Mouse (Mus musculus) forebrain, embryonic 13.5 days (tissue): ENCODE results near the gene Matn4. TPM values are rescaled to one million over a fixed set of nuclear protein-coding genes. Genes with fewer than 3 reads are reported as not detected.
A peak's percentile ranks its signal among the peaks of the same experiment; 100 is the strongest.

ENCODE experiments used
- ATAC-seq: fragments of 200-750 bp; cut with Nextera tagmentation; 2 replicates; pipeline ENCODE4 v1.8.0; 2017
- H3K27ac ChIP-seq: fragments of 300-500 bp; sonication (generic); 2 replicates; pipeline ENCODE4 v1.5.1; 2015; ENCODE audit warnings: inconsistent platforms, mild to moderate bottlenecking, moderate library complexity
- H3K27me3 ChIP-seq: fragments of 300-500 bp; sonication (generic); 2 replicates; pipeline ENCODE4 v1.6.1; 2015; ENCODE audit warnings: mild to moderate bottlenecking, inconsistent platforms
- H3K36me3 ChIP-seq: fragments of 300-500 bp; sonication (generic); 2 replicates; pipeline ENCODE4 v1.6.1; 2015; ENCODE audit warnings: mild to moderate bottlenecking, inconsistent platforms; ENCODE audit not compliant: poor library complexity, severe bottlenecking
- H3K4me1 ChIP-seq: fragments of 300-500 bp; sonication (generic); 2 replicates; pipeline ENCODE4 v1.6.1; 2015; ENCODE audit warnings: inconsistent platforms
- H3K4me2 ChIP-seq: fragments of 300-500 bp; sonication (generic); 2 replicates; pipeline ENCODE4 v1.6.1; 2015; ENCODE audit warnings: inconsistent platforms, mild to moderate bottlenecking, moderate library complexity
- H3K4me3 ChIP-seq: fragments of 300-500 bp; sonication (generic); 2 replicates; pipeline ENCODE4 v1.5.1; 2015; ENCODE audit warnings: mild to moderate bottlenecking, inconsistent platforms
- H3K9ac ChIP-seq: fragments of 300-500 bp; sonication (generic); 2 replicates; pipeline ENCODE4 v1.6.1; 2015; ENCODE audit warnings: mild to moderate bottlenecking, inconsistent platforms
- H3K9me3 ChIP-seq: fragments of 300-500 bp; sonication (generic); replicated peaks from 2 replicates; pipeline ENCODE4 v1.6.1; 2016; ENCODE audit warnings: inconsistent platforms
- WGBS: fragments of 180-500 bp; shearing (Covaris S2); methylation state at CpG from one replicate; pipeline ENCODE4 v1.1.7; 2015; 5-methylcytosine and 5-hydroxymethylcytosine counted together
- polyA plus RNA-seq: library from polyadenylated mRNA; unstranded; fragments of >200 nt; fragmentation: Nextera tagmentation; extraction: Ambion mirVana; gene quantifications from 2 replicates; pipeline ENCODE4 v1.2.1, GENCODE M21; 2015

Matn4 gene
- polyA plus RNA-seq, 1 experiment from 2014 or later, result 0.15 TPM

DNA sequence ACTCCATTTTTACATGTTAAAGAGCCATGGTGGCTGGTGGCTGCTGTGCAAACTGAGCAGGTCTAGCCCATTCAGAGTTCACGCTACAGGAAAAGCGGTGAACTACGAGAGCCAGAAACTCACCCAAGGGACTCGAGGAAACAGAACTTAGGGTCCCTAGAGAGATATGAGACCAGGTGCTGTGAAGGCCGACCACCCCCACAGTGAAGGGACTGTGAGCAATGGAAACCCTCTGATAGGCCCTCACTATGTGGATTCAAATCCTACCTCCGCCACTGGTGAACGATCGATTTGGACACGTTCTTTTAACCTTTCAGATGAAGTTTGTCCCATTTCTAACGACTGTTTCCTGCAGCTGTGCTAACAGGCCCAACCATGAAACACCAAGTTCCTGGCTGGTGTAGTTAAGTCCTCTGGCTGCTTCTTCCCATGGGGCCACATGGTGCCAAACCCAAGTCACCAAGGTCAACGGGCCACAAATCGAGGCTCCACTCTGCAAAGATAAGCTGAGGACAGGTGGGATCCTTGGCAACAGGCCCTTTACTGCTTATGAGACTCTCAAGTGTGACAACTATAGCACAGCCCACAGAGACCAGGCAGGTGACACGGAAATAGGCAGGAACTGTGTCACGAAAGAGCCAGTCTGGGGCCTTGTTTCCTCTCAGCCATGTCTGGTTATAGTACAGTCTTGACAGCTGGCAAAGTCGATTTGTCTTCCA, 17.9 kb upstream of the Matn4 start:
- Histone ChIP-seq H3K27me3 (no peaks in the 10 kb centered on the region; the same call in 1 of the 2 replicates), H3K4me3 (no peak overlapping the region), H3K9me3 (no peaks in the 10 kb centered on the region), H3K4me1 (no peaks in the 10 kb centered on the region), H3K4me2 (no peak overlapping the region), H3K27ac (no peak overlapping the region), H3K9ac (no peak overlapping the region), H3K36me3 (no peaks in the 10 kb centered on the region)
- 88% methylated on average over 15 of the region's 15 CpGs for WGBS
- ATAC-seq, result no peak

GRCm38 (mm10) chr2:164421979-164422378, 17.0 kb upstream of the Matn4 start:
- WGBS, result 88% methylated on average over 8 of the region's 8 CpGs
- ATAC-seq, result no peak
- Histone ChIP-seq H3K9ac (no peak overlapping the region), H3K4me1 (no peaks in the 10 kb centered on the region), H3K9me3 (no peaks in the 10 kb centered on the region), H3K27ac (no peak overlapping the region), H3K27me3 (no peaks in the 10 kb centered on the region; the same call in 1 of the 2 replicates), H3K36me3 (no peaks in the 10 kb centered on the region), H3K4me2 (no peak overlapping the region), H3K4me3 (no peak overlapping the region)

- no peak overlapping the region for H3K4me3 ChIP-seq
- no peak overlapping the region for H3K9ac ChIP-seq
- no peak overlapping the region for H3K27ac ChIP-seq
- H3K4me1 ChIP-seq, result no peaks in the 10 kb centered on the region
- H3K27me3 ChIP-seq, result no peaks in the 10 kb centered on the region; the same call in 1 of the 2 replicates
- 89% methylated on average over 7 of the region's 7 CpGs for WGBS
- H3K9me3 ChIP-seq, result no peaks in the 10 kb centered on the region
- no peaks in the 10 kb centered on the region for H3K36me3 ChIP-seq
- no peak overlapping the region for H3K4me2 ChIP-seq
- ATAC-seq, result no peak
Observed at GRCm38 (mm10) chr2:164421306-164421705, 16.3 kb upstream of the Matn4 start.

DNA sequence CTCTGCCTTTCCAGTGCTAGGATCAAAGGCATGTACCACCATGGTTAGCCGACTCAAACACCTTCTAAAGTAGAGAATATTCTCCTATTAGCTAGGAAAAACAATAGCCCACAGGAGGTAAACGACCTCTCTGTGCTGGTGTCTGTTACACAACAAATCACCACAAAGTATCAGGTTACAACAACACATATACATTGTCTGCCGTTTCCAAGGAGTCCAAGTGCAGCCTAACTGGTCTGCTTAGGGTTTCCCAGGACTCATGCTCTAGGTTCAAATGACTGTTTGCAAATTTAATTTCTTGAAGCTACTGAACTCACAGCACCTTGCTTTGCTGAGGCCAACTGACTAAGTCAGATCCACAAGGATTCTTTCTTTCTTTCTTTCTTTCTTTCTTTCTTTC, 14.5 kb upstream of the Matn4 start:
- WGBS, result 1% methylated on average over 3 of the region's 3 CpGs

DNA sequence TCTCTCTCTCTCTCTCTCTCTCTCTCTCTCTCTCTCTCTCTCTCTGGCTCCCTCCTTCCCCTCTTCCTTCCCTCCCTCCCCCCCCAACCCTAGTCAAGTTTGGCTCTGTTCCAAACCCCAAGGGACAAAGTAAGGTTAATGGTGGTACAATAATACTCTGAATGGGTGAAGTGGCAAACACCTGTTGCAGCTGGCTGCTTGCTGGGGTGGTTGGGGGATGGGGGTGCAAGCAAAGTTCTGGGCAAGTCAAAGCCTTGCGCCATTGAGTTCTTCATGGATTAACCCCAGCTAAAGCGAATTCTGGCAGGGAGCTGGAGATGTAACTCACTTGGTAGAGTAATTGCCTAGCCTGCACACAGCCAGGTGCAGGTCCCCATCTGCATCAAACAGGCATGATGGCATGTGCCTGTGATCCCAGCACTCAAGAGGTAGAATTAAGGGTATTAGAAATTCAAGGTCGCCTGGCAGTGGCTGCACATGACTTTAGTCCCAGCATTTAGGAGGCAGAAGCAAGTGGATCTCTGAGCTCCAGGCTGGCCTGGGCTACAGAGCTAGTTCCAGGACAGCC, 13.4 kb upstream of the Matn4 start:
- Histone ChIP-seq H3K9me3 (no peaks in the 10 kb centered on the region), H3K4me3 (no peak overlapping the region), H3K9ac (no peak overlapping the region), H3K27me3 (peaks cover 18% of the 10 kb centered on the region), H3K27ac (no peak overlapping the region), H3K36me3 (no peaks in the 10 kb centered on the region), H3K4me1 (0 out of 2 replicates have a peak, but pooled peaks cover 5% of the 10 kb centered on the region), H3K4me2 (no peak overlapping the region)
- no peak for ATAC-seq
- WGBS, result 37% methylated on average over 3 of the region's 3 CpGs

More for the DNA sequence above, 14.5 kb upstream of the Matn4 start:
- ATAC-seq, result no peak
- Histone ChIP-seq H3K9me3 (no peaks in the 10 kb centered on the region), H3K36me3 (no peaks in the 10 kb centered on the region), H3K27ac (no peak overlapping the region), H3K4me3 (no peak overlapping the region), H3K9ac (no peak overlapping the region), H3K27me3 (peaks cover 8% of the 10 kb centered on the region), H3K4me2 (no peak overlapping the region), H3K4me1 (0 out of 2 replicates have a peak, but pooled peaks cover under 1% of the 10 kb centered on the region)

- no peaks in the 10 kb centered on the region for H3K9me3 ChIP-seq
Observed at GRCm38 (mm10) chr2:164417198-164417597, 12.2 kb upstream of the Matn4 start.

DNA sequence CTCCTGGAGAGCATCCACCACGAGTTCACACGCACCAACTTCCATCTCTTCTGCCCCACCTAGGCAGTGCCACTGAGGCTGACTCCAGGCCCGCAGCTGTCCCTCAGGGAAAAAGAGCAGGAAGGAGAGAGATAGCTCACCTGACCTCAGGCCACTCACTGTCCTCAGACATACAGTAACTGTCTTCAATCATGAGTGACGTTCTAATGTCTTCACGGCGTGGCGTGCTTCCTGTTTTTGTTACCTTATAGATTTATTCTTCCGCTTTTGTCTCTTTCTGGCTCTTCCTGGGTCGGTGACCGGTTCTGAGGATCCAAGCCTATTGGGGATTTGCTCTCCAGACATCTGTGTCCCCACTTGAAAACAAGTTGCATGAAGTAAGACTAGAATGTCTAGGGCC, 9.6 kb upstream of the Matn4 start:
- no peak overlapping the region for H3K27ac ChIP-seq
- no peaks in the 10 kb centered on the region for H3K36me3 ChIP-seq
- peak overlapping the region; percentile 45 for H3K4me2 ChIP-seq
- H3K4me1 ChIP-seq, result 0 out of 2 replicates have a peak, but pooled peaks cover 5% of the 10 kb centered on the region
- H3K9ac ChIP-seq, result no peak overlapping the region
- H3K27me3 ChIP-seq, result peaks cover 37% of the 10 kb centered on the region
- no peak for ATAC-seq
- H3K4me3 ChIP-seq, result 0 out of 2 replicates have a peak overlapping the region, but pooled peaks have one; percentile 15
- 78% methylated on average over 10 of the region's 10 CpGs for WGBS
- H3K9me3 ChIP-seq, result no peaks in the 10 kb centered on the region

More at GRCm38 (mm10) chr2:164417198-164417597, 12.2 kb upstream of the Matn4 start:
- no peak overlapping the region for H3K27ac ChIP-seq
- no peaks in the 10 kb centered on the region for H3K36me3 ChIP-seq
- 0 out of 2 replicates have a peak, but pooled peaks cover 5% of the 10 kb centered on the region for H3K4me1 ChIP-seq
- WGBS, result 2% methylated on average over 2 of the region's 2 CpGs
- no peak for ATAC-seq
- H3K27me3 ChIP-seq, result peaks cover 21% of the 10 kb centered on the region
- H3K4me2 ChIP-seq, result no peak overlapping the region
- no peak overlapping the region for H3K4me3 ChIP-seq
- H3K9ac ChIP-seq, result no peak overlapping the region

DNA sequence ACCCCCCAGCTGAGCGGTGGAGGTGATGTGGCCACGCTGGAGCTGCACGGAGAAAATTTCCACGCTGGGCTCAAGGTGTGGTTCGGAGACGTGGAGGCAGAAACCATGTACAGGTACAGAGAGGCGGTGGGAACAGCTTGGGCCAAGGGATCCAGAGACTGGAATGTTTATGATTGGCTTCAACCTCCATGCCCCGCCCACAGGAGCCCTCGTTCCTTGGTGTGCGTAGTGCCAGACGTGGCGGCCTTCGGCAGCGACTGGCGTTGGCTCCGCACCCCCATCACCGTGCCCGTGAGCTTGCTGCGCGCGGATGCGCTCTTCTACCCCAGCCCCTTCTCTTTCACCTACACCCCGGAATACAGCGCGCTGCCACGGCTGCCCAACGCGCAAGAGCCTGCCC, 9.2 kb upstream of the Matn4 start:
- H3K4me1 ChIP-seq, result 0 out of 2 replicates have a peak, but pooled peaks cover 5% of the 10 kb centered on the region
- ATAC-seq, result no peak
- peak overlapping the region; percentile 45 for H3K4me2 ChIP-seq
- H3K36me3 ChIP-seq, result no peaks in the 10 kb centered on the region
- H3K4me3 ChIP-seq, result peak overlapping the region; percentile 15; the same call in 1 of the 2 replicates
- H3K9me3 ChIP-seq, result no peaks in the 10 kb centered on the region
- H3K9ac ChIP-seq, result peak overlapping the region; percentile 4; the same call in 1 of the 2 replicates
- H3K27ac ChIP-seq, result no peak overlapping the region
- H3K27me3 ChIP-seq, result peaks cover 41% of the 10 kb centered on the region
- 24% methylated on average over 28 of the region's 28 CpGs for WGBS

DNA sequence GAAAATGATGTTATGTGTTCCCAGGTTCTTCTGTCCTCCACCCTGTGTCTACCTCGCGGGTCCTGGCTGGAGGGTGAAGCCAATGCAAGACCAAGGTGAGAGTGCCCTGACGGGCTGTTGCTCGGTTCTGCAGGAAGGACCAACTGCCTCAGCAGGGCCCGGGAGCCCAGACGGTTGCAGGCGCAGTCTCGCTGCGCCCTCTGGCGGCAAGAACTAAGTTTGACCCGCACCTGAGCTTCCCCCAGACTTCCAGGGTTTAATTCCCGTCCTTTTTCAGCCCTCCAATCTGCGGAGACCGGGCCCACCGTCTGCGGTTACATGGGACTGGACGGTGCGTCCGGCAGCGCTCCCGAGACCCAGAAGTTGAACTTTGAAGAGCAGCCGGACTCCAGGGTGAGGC, 2.7 kb upstream of the Matn4 start:
- H3K4me1 ChIP-seq, result peaks cover 11% of the 10 kb centered on the region
- no peaks in the 10 kb centered on the region for H3K9me3 ChIP-seq
- no peak overlapping the region for H3K9ac ChIP-seq
- peaks cover 88% of the 10 kb centered on the region for H3K27me3 ChIP-seq
- H3K4me3 ChIP-seq, result no peak overlapping the region
- peak; percentile 61; the same call in 1 of the 2 replicates for ATAC-seq
- WGBS, result under 1% methylated on average over 22 of the region's 22 CpGs
- H3K27ac ChIP-seq, result no peak overlapping the region
- no peaks in the 10 kb centered on the region for H3K36me3 ChIP-seq
- no peak overlapping the region for H3K4me2 ChIP-seq

DNA sequence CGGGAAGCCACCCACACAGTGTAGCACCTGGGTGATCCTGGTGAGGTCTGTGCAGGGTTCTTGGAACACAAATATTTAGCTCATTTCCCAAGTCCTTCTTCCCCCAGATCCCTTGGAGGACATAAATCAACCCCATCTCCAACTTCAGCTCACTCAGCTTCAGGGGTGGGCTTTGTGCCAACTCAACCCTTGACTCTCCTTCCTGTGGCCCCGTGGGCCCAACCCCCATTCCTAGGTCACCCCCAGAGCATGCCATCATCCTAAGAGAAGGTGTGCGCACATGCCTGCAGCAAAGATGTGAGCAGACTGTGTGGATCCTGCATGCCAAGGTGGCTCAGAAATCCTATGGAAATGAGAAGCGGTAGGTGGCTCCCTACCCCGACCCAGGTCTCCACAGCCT, 559 bp upstream of the Matn4 start:
- no peaks in the 10 kb centered on the region for H3K9me3 ChIP-seq
- H3K4me3 ChIP-seq, result no peak overlapping the region
- no peak overlapping the region for H3K4me2 ChIP-seq
- no peak for ATAC-seq
- no peaks in the 10 kb centered on the region for H3K36me3 ChIP-seq
- H3K4me1 ChIP-seq, result peaks cover 11% of the 10 kb centered on the region
- H3K27ac ChIP-seq, result no peak overlapping the region
- 37% methylated on average over 5 of the region's 5 CpGs for WGBS
- H3K9ac ChIP-seq, result no peak overlapping the region
- peaks cover 99% of the 10 kb centered on the region for H3K27me3 ChIP-seq

- no peak for ATAC-seq
- Histone ChIP-seq H3K9ac (peak overlapping the region; percentile 12; the same call in 1 of the 2 replicates), H3K36me3 (no peaks in the 10 kb centered on the region), H3K4me3 (peak overlapping the region; percentile 26), H3K27ac (no peak overlapping the region), H3K4me2 (peak overlapping the region; percentile 54), H3K27me3 (peaks cover 99% of the 10 kb centered on the region), H3K4me1 (peaks cover 11% of the 10 kb centered on the region), H3K9me3 (no peaks in the 10 kb centered on the region)
- WGBS, result 2% methylated on average over 49 of the region's 49 CpGs
Observed at GRCm38 (mm10) chr2:164404082-164404990, 624 bp downstream of the Matn4 start.
